Mouse (Mus musculus) ovary, postnatal 10 days (tissue): ENCODE measurements around the gene C2cd2l.

ENCODE experiments used
- DNase-seq: peaks from one replicate; pipeline ENCODE4 v3.0.0; 2022; ENCODE audit warnings: low spot score

C2cd2l gene

DNA sequence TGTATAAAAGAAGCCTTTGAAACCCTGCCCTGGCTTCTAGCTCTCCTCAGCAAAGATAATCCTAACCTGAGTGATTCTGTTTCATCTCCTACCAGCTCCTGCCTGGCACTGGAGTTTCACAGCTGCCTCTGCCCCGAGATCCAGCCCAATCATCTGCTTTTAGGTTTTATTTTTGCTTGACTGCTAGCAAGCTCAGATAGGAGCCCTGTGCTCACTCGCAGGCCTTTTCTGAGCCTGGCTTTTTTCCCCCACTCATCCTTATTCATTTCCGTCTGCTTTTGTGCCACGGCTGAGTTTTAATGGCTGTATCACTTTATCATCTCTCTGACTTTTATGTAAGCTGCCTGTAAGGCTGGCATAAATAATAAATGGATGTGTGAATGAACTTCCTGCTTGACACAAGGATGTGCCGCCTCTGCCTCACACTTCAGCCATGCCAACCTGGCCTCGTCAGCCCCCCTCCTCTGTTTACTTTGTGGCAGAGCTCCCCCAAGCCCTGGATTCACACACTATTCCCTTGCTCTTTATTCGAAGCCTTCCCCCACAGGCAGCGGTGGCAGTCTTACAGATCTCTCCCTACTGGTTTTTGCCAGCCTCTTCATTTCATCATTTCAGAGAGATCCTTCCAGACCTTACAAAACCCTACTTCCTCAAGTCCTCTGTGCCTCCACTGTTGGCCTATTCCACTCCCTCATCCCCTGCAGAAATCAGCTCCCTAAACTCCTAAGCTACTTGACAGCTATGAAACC lies 53.4 kb downstream of the C2cd2l start:
- DNase-seq, result no peak

- DNase-seq, result no peak
Measured at GRCm38 (mm10) chr9:44261388-44261787, 58.7 kb downstream of the C2cd2l start.
